Mouse (Mus musculus): Measurements from ENCODE around the gene Fras1.

Fras1 gene

DNA sequence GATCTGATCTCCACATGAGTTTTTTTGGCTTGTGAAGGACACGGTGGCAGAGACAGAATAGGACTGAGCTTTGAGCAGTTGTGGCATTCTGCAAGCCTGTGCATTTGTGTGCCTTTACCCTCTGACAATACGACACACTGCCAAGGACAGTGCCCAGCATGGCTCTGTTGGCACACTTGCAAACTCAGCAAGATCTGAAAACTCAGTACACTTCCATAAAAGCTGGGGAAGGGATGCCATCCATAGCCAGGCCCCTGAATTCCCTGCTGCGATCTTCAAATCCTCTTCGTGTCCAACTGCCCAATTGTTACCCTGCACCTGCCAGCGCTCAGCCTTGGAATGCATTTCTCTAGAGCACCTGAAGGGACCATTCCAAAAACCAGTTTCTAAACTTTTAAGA, 411.3 kb downstream of the Fras1 start:
- DNase-seq (ENCODE audit: low read depth, low spot score): no peak

DNA sequence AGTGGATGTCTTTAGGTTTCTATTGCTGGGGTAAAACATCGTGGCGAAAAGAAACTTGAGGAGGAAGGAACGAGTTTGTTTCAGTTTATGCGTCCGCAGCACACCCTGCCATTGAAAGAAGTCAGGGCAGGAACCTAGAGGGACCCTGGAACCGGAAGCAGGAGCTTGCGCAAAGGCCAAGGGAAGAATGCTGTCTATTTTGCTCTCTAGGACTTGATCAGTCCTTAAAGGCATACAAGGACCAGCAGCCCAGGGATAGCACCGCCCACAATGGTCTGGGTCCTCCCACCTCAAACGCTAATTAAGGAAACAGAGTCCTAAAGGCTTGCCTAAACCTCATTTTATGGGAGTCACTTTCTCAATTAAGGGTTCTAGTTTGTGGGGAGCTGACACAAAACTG, 418.7 kb downstream of the Fras1 start:
- DNase-seq (ENCODE audit: low read depth, low spot score): no peak

GRCm38 (mm10) chr5:96792936-96793718, 419.4 kb downstream of the Fras1 start, which contains the start of gene Anxa3:
Gene Anxa3 (plus strand): TSS chr5:96793339.
- DNase-seq (ENCODE audit: low read depth, low spot score): peak; percentile 48

DNA sequence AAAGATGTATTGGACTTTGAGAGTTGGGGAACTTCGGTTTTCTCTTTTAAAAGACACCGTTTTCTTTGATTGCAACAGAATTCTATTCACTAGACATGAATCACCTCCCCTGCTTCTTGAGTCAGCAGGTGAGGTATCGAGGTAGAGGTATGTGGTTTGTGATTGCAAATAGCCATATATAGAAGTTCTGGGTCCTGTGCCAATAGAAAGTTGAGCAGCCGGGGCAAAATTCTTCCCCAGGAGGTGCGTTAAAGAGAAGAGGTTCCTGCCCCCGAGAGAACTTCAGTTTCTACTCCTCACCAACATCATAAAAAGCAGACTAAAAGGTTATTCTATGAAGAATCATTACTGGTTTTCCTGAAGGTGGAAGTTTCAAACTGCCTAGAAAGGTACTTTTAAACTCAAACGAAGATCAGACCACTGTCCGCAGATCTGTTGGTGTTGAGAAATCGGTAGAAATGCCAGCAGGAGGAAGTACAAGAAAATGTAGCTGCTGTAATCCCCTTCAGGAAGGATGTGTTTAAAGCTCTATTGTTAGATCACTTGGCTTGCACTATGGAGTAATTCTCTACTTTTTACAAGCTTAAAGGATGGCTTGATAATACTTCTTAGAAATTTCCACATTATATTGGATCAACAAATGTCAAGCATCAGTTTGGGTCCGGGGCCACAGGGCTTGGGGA, 420.3 kb downstream of the Fras1 start:
- no peak for DNase-seq (ENCODE audit: low read depth, low spot score)

GRCm38 (mm10) chr5:96795752-96796151, 422.0 kb downstream of the Fras1 start:
- DNase-seq (ENCODE audit: low read depth, low spot score): no peak

GRCm38 (mm10) chr5:96797465-96797864, 423.7 kb downstream of the Fras1 start:
- DNase-seq (ENCODE audit: low read depth, low spot score): no peak

- no peak for DNase-seq (ENCODE audit: low read depth, low spot score)
Measured at GRCm38 (mm10) chr5:96799165-96799564, 425.4 kb downstream of the Fras1 start.

DNA sequence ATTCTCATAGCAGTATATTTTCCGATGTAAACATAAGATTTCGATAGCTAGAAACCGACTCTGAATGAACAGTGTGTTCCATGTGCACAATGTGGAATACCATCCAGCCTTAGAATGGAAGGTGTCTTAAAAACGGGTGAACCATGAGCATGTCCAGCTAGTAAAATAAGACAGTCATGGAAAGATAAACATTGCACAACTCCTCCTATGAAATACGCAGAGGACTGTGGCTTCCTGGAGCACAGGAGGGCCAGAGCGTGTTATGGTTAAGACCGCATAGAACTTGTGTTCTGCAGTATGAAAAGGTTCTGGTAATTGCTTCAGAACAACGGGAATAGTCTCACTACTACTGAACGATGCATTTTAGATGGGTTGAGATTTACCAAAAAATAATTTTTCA, 426.2 kb downstream of the Fras1 start:
- DNase-seq (ENCODE audit: low read depth, low spot score): no peak

DNA sequence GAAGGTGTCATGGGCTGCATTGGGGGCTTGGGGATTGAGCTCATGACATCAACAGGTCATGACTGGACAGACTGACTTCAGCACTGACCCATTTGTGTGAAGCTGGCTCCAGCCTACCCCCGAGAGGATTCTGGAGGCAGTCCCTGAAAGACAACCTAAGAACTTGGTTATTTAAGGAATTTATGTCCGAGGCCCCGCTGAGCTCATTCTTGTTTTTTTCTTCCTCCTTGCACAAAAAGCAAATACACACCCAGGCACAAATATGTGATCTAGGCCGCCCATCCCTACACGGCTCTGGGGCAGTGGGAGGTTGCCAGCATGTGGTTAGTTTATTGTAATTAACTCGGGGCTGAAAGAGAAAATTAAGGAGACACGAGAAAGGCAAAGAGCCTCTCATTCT, 428.4 kb downstream of the Fras1 start:
- peak; percentile 42 for DNase-seq (ENCODE audit: low read depth, low spot score)

DNA sequence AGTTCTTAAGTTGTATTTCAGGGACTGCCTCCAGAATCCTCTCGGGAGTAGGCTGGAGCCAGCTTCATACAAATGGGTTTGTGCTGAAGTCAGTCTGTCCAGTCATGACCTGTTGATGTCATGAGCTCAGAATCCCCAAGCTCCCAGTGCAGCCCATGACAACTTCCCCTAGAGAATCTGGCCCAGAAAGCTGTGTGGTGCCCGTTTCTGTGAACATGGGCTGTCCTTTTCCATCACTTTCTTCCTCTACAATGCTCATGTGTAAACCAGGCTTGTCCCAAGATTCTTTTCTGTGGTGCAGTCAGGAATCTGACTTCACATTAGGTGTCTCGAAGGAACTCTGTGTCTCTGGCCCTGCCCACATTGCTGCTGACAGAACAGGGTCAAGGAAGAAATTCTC, 429.3 kb downstream of the Fras1 start:
- DNase-seq (ENCODE audit: low read depth, low spot score): no peak

DNA sequence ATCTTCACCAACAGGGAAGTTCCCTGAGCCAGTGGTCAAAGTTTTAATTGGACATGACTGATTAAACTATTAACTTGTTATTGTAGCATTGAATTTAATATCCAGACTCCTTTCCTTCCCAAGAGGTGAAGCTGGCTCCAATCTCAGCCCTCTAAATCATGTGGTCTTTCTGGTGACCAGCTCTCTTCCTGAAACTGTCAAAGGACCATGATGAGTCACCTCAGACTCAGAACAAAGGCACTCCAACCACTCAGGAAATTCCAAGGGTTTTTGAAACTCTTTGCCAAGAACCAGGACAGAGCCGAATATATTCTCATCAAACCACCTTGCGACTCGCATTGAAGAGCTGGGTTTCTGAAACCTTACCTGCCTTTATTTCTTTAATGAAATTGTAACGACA, 430.5 kb downstream of the Fras1 start:
- no peak for DNase-seq (ENCODE audit: low read depth, low spot score)

- no peak for DNase-seq (ENCODE audit: low read depth, low spot score)
Measured at GRCm38 (mm10) chr5:96804813-96805212, 431.1 kb downstream of the Fras1 start.

DNA sequence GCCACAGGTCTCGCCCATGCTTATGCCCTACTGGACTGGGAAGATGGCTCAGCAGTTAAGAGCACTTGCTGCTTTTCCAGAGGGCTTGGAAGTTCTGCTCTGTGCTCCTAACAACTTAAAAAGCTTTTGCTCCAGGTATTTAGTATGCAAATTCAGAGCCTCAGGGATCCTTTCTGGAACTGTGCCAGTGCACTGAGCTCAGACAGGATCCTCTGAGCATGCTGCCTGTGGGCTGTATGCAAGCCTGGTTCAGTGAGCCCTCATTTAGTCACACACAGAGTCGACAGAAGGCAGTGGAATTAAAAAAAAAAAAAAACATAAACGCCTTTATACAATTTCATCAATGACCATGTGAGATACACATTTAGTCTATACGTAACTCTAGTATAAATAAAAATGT, 436.9 kb downstream of the Fras1 start:
- no peak for DNase-seq (ENCODE audit: low read depth, low spot score)

DNA sequence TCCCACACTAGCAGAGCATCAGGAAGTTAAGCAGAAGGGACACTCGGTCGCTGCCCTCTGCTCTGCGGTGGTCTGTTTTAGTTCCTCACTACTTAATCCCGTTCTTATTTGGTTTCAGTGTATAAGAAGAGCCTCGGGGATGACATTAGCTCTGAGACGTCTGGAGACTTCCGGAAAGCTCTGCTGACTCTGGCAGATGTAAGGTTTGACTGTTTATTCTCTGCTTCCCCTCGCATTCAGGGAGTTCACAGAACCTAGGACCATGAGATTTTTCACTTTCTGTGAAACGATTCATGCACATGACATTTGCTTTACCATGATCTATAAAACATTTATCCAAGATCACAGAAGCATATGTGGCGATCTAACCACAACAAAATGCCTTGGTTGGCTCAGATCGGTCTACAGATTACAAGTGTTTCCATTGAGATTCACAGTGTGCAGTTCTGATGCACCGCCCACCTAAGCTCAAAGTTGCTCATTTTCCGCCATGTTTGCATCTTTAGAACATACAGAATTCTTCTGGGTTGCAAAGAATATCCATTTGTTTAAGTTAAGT, 451.1 kb downstream of the Fras1 start:
- no peak for DNase-seq (ENCODE audit: low read depth, low spot score)

DNA sequence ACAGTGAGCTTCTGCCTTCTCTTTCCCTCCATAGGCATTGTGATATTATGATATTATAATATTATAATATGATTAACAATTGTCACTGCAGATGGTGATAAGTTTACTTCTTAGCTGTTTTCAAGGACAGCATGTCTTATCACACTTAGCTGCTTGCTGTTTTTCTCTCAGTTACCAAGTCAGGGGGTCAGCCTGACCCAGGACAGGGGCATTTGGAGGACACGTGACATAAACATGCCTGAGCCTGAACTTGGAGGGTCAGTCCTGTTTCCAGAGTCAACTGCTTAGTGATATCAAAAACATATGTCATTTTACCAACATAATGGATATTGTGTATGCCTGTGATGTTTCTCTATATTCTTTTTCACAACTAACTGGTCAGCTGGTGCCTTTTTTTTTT, 453.4 kb downstream of the Fras1 start:
- DNase-seq (ENCODE audit: low read depth, low spot score): no peak

All from mesoderm, embryonic 11.5 days (tissue).